Mouse (Mus musculus) cerebellum, postnatal 25 days (tissue): ENCODE results near the gene Pkd2.
"Not testable (repeated sequence)": the region's sequence is repeated elsewhere in the genome, so short reads cannot be mapped to it uniquely, and the experiment has no call there.

Source experiments
- DNase-seq, 2 experiments: peaks; one replicate each; pipeline ENCODE4 v3.0.0; 2021; ENCODE audit warnings: mixed read lengths in 2 of 2

The Pkd2 gene

GRCm38 (mm10) chr5:104458832-104459705 is at the start of gene Pkd2:
Pkd2 (plus strand) TSS chr5:104459450.
- peak; percentile 85 to 90 for DNase-seq

GRCm38 (mm10) chr5:104415999-104416398 is 43.3 kb upstream of the Pkd2 start:
- DNase-seq, result no peak

GRCm38 (mm10) chr5:104417028-104417427 is 42.2 kb upstream of the Pkd2 start:
- DNase-seq, result no peak

GRCm38 (mm10) chr5:104417721-104418120 is 41.5 kb upstream of the Pkd2 start:
- no peak for DNase-seq

- DNase-seq, result no peak
Measured at GRCm38 (mm10) chr5:104422039-104422438, 37.2 kb upstream of the Pkd2 start.

- DNase-seq, result no peak
Measured at GRCm38 (mm10) chr5:104423861-104424260, 35.4 kb upstream of the Pkd2 start.

GRCm38 (mm10) chr5:104425949-104426348 is 33.3 kb upstream of the Pkd2 start:
- no peak for DNase-seq

GRCm38 (mm10) chr5:104432886-104433285 is 26.4 kb upstream of the Pkd2 start:
- DNase-seq, result peak in 1 of 2 experiments; percentile 21

- DNase-seq, result no peak
Measured at GRCm38 (mm10) chr5:104433968-104434565, 25.2 kb upstream of the Pkd2 start.

GRCm38 (mm10) chr5:104434835-104435301 is 24.4 kb upstream of the Pkd2 start, which contains the start of gene Spp1:
Spp1 (plus strand) TSS chr5:104435118.
- no peak for DNase-seq

- DNase-seq, result no peak
Measured at GRCm38 (mm10) chr5:104436406-104437076, 22.7 kb upstream of the Pkd2 start.

GRCm38 (mm10) chr5:104442396-104442795 is 16.9 kb upstream of the Pkd2 start:
- no peak for DNase-seq

GRCm38 (mm10) chr5:104442850-104443249 is 16.4 kb upstream of the Pkd2 start:
- DNase-seq, result no peak

GRCm38 (mm10) chr5:104446156-104446555 is 13.1 kb upstream of the Pkd2 start:
- DNase-seq, result peak; percentile 64 to 78

GRCm38 (mm10) chr5:104448346-104448745 is 10.9 kb upstream of the Pkd2 start:
- not testable (repeated sequence) for DNase-seq

GRCm38 (mm10) chr5:104449491-104449890 is 9.8 kb upstream of the Pkd2 start:
- no peak for DNase-seq

GRCm38 (mm10) chr5:104453075-104453474 is 6.2 kb upstream of the Pkd2 start:
- no peak for DNase-seq

- no peak for DNase-seq
Measured at GRCm38 (mm10) chr5:104454564-104454963, 4.7 kb upstream of the Pkd2 start.

GRCm38 (mm10) chr5:104459706-104460455 is 631 bp downstream of the Pkd2 start:
- DNase-seq, result peak; percentile 81

GRCm38 (mm10) chr5:104460456-104460838 is 1.2 kb downstream of the Pkd2 start:
- DNase-seq, result no peak

GRCm38 (mm10) chr5:104460856-104461255 is 1.6 kb downstream of the Pkd2 start:
- DNase-seq, result peak in 1 of 2 experiments; percentile 28

GRCm38 (mm10) chr5:104465279-104465678 is 6.0 kb downstream of the Pkd2 start:
- DNase-seq, result no peak

- DNase-seq, result peak; percentile 76 to 85
Measured at GRCm38 (mm10) chr5:104465731-104466130, 6.5 kb downstream of the Pkd2 start.
